Mouse (Mus musculus) hindbrain, embryonic 12.5 days (tissue): ENCODE results near the gene Zfp536. TPM values are rescaled to one million over a fixed set of nuclear protein-coding genes. Genes with fewer than 3 reads are reported as not detected.

Experiments used
- ATAC-seq: fragments of 200-750 bp; cut with Nextera tagmentation; 2 replicates; pipeline ENCODE4 v1.8.0; 2017; ENCODE audit warnings: moderate TSS enrichment; ENCODE audit not compliant: low FRiP score
- H3K27ac ChIP-seq: fragments of 300-500 bp; sonication (generic); 2 replicates; pipeline ENCODE4 v1.5.1; 2016; ENCODE audit warnings: mild to moderate bottlenecking
- H3K27me3 ChIP-seq: fragments of 300-500 bp; sonication (generic); 2 replicates; pipeline ENCODE4 v1.6.1; 2016; ENCODE audit warnings: mild to moderate bottlenecking
- H3K36me3 ChIP-seq: fragments of 300-500 bp; sonication (generic); 2 replicates; pipeline ENCODE4 v1.6.1; 2016; ENCODE audit warnings: mild to moderate bottlenecking
- H3K4me1 ChIP-seq: fragments of 300-500 bp; sonication (generic); 2 replicates; pipeline ENCODE4 v1.6.1; 2016
- H3K4me2 ChIP-seq: fragments of 300-500 bp; sonication (generic); replicated peaks from 2 replicates; pipeline ENCODE4 v1.6.1; 2016; ENCODE audit warnings: mild to moderate bottlenecking
- H3K4me3 ChIP-seq: fragments of 300-500 bp; sonication (generic); 2 replicates; pipeline ENCODE4 v1.5.1; 2016; ENCODE audit warnings: mild to moderate bottlenecking
- H3K9ac ChIP-seq: fragments of 300-500 bp; sonication (generic); 2 replicates; pipeline ENCODE4 v1.6.1; 2016; ENCODE audit warnings: mild to moderate bottlenecking, moderate library complexity
- H3K9me3 ChIP-seq: fragments of 300-500 bp; sonication (generic); replicated peaks from 2 replicates; pipeline ENCODE4 v1.6.1; 2016; ENCODE audit warnings: mild to moderate bottlenecking
- WGBS: fragments of 180-500 bp; shearing (Covaris S2); methylation state at CpG from one replicate; pipeline ENCODE4 v1.1.7; 2016; 5-methylcytosine and 5-hydroxymethylcytosine counted together
- polyA plus RNA-seq: library from polyadenylated mRNA; unstranded; fragments of >200 nt; fragmentation: Nextera tagmentation; extraction: Ambion mirVana; gene quantifications from 2 replicates; pipeline ENCODE4 v1.2.1, GENCODE M21; 2016

The Zfp536 gene
- polyA plus RNA-seq, 1 experiment from 2014 or later: 49.1 TPM

DNA sequence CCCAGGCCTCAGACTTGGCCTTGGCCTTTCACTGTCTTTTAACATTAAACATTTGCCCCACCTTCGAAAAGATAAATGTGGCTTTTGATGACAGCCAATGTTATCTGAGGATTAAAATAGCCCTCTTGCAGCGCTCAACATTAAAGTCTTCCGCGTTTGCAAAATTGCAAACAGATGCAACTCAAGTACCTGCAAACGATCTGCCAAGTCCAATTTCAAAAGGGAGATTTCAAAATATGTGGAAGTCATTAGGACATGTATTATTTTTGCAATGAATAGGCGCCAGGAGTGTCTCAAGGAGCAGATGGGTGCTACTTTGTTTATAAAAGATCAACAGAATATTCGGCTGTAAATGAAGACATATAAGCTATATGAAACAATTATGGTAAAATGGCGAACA is 30.1 kb downstream of the Zfp536 start:
- whole genome bisulfite sequencing: 77% methylated on average over 8 of the region's 8 CpGs
- H3K4me2 ChIP-seq: no peak overlapping the region
- no peaks in the 10 kb centered on the region for H3K9me3 ChIP-seq
- ATAC-seq: no peak
- no peak overlapping the region for H3K27ac ChIP-seq
- H3K27me3 ChIP-seq: no peaks in the 10 kb centered on the region; the same call in 1 of the 2 replicates
- no peak overlapping the region for H3K4me3 ChIP-seq
- peaks cover 38% of the 10 kb centered on the region for H3K4me1 ChIP-seq
- H3K36me3 ChIP-seq: peaks cover 4% of the 10 kb centered on the region; the same call in 1 of the 2 replicates
- no peak overlapping the region for H3K9ac ChIP-seq

DNA sequence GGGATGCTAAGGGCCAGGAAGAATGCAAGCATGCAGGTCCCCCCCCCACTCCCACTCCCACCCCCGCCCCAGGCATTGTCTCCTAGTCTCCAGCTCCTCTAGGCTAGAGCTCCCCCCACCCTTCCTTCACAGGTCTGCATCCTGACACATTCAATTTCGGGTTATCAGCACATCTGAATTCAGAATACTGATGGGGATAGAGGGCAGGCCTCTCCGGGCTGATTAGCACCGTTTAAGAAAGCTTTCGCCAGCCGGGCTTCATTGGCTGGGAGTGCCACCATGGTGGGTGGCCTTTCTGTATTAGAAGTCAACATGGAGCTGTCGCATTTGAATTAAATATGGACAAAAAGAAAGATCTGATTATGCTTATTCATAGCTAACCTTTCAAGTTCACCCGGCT is 36.2 kb downstream of the Zfp536 start:
- no peak overlapping the region for H3K27ac ChIP-seq
- ATAC-seq: no peak

DNA sequence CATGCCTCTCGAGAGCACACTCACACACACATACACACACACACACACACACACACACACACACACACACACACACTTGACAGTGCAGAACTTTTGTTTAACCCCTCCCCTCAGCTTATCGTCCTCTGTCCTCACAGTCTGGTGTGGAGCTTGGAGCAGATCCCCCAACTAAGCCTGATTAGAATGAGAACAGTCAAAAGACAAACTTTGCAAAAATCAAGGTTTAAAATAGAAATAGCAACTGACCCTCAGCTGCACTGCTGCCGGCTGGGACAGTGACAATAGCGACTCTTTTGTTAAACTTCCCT is 37.1 kb downstream of the Zfp536 start:
- WGBS: 18% methylated on average over 4 of the region's 4 CpGs

More for the DNA sequence above, 36.2 kb downstream of the Zfp536 start:
- Histone ChIP-seq H3K4me2 (no peak overlapping the region), H3K27me3 (no peaks in the 10 kb centered on the region; the same call in 1 of the 2 replicates), H3K36me3 (peaks cover 4% of the 10 kb centered on the region; the same call in 1 of the 2 replicates), H3K9ac (no peak overlapping the region), H3K9me3 (no peaks in the 10 kb centered on the region), H3K4me3 (no peak overlapping the region), H3K4me1 (peaks cover 58% of the 10 kb centered on the region)
- WGBS: 33% methylated on average over 8 of the region's 8 CpGs

DNA sequence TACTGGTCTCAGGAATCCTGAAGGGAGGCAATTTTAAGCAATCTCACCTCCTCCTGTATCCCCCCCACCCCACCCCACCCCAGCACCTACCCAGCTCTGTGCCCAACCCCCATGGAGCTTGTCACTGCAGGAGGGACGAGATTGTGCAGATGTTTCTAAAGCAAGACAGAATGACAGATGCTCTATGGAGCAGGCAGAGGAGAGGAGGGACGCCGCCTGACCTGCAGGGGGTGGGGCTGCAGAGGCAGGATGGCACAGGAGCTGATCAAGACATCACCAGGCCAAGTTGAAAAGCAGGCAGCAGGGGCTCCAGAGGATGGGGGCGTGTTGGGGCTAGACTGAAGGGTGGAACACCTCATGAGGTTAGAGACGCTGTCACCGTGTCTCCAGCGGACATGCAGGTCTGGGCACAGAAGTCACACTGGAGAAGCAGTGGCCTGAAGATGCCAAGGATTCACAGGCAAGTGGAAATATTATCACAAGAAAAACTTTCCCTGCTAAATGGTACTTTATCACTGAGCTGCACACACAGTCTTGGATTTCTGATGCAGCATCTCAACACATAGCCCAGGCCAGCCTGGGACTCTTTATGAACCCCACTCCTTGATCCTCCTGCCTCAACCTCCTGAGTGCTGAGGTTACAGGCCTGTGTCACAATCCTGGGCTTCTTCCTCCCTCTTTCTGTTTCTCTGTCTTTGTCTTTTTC is 37.6 kb downstream of the Zfp536 start:
- Histone ChIP-seq H3K27ac (peak overlapping the region; percentile 55; the same call in 1 of the 2 replicates), H3K4me2 (no peak overlapping the region), H3K36me3 (peaks cover 4% of the 10 kb centered on the region; the same call in 1 of the 2 replicates), H3K4me1 (peaks cover 54% of the 10 kb centered on the region), H3K27me3 (no peaks in the 10 kb centered on the region; the same call in 1 of the 2 replicates), H3K9me3 (no peaks in the 10 kb centered on the region), H3K9ac (0 out of 2 replicates have a peak overlapping the region, but pooled peaks have one; percentile 23), H3K4me3 (no peak overlapping the region)
- WGBS: 26% methylated on average over 7 of the region's 7 CpGs
- ATAC-seq: peak; percentile 41

More for the DNA sequence above, 37.1 kb downstream of the Zfp536 start:
- H3K4me1 ChIP-seq: peaks cover 54% of the 10 kb centered on the region
- H3K4me3 ChIP-seq: no peak overlapping the region
- H3K4me2 ChIP-seq: no peak overlapping the region
- H3K9ac ChIP-seq: 0 out of 2 replicates have a peak overlapping the region, but pooled peaks have one; percentile 23
- H3K9me3 ChIP-seq: no peaks in the 10 kb centered on the region
- H3K27me3 ChIP-seq: no peaks in the 10 kb centered on the region; the same call in 1 of the 2 replicates
- H3K27ac ChIP-seq: 0 out of 2 replicates have a peak overlapping the region, but pooled peaks have one; percentile 55
- peaks cover 4% of the 10 kb centered on the region; the same call in 1 of the 2 replicates for H3K36me3 ChIP-seq
- ATAC-seq: 0 out of 2 replicates have a peak, but pooled peaks have one; percentile 3

DNA sequence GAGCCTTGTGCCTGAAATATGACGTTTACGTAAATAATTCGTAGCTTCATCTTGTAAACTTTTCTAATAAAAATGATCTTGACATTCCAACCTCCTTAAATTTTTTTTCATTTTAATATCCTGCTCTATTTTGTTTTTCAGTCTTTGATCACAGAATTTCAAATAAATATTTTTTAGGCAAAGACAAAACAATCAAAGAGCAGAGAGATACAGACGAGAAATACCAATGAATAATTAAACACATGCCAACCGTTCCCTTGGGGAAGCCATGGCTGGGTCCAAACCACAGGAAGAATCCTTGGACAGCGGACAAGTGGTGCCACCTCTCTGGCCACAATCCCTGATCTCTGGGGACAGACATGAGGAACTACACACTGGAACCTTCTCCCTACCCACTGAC is 38.3 kb downstream of the Zfp536 start:
- Histone ChIP-seq H3K9ac (no peak overlapping the region), H3K9me3 (no peaks in the 10 kb centered on the region), H3K4me1 (peaks cover 53% of the 10 kb centered on the region), H3K36me3 (no peaks in the 10 kb centered on the region), H3K27me3 (no peaks in the 10 kb centered on the region; the same call in 1 of the 2 replicates), H3K4me2 (no peak overlapping the region), H3K4me3 (no peak overlapping the region), H3K27ac (peak overlapping the region; percentile 55)
- ATAC-seq: no peak
- WGBS: 64% methylated on average over 6 of the region's 6 CpGs

DNA sequence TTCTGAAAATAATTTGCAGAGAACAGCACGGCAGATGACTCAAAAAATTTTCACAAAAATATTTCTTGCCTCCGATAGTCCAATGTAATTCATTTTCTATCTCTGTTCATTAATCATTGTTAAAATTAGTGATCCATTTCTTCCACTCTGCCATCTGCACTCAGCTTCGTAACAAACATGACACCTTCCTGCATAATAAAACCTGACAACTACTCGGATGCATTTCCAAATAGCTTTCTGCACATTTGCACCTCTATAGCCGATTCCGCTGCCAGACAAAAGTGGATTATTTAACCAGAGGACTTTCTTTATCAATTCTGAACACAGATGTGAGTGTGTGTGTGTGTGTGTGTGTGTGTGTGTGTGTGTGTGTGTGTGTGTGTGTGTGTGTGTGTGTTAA is 38.9 kb downstream of the Zfp536 start:
- Histone ChIP-seq H3K9ac (no peak overlapping the region), H3K9me3 (no peaks in the 10 kb centered on the region), H3K4me3 (no peak overlapping the region), H3K27ac (peak overlapping the region; percentile 44), H3K4me2 (no peak overlapping the region), H3K27me3 (no peaks in the 10 kb centered on the region; the same call in 1 of the 2 replicates), H3K36me3 (no peaks in the 10 kb centered on the region), H3K4me1 (peaks cover 53% of the 10 kb centered on the region)
- no peak for ATAC-seq
- WGBS: 46% methylated on average over 6 of the region's 6 CpGs

DNA sequence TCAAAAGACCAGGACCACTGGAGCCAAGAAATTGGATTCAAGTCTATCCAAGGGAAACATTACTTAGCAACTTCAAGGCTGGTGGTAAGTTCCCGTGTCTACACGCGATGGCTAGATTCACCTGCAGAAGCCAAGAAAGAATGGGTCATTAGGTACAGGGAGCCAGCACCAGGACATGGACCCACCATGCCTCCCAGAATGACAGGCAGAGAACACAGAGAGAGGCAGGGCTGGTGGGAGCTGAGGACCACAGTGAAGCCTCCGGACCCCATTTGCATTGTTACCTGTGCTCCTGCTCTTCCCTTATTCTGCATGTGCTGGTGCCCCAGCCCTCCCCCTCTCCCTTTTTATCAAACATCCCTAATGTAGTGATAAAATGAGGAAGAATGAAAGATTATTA is 39.4 kb downstream of the Zfp536 start:
- no peaks in the 10 kb centered on the region for H3K36me3 ChIP-seq
- no peak overlapping the region for H3K9ac ChIP-seq
- H3K9me3 ChIP-seq: no peaks in the 10 kb centered on the region
- 95% methylated on average over 4 of the region's 4 CpGs for WGBS
- no peaks in the 10 kb centered on the region for H3K27me3 ChIP-seq
- no peak overlapping the region for H3K4me3 ChIP-seq
- no peak for ATAC-seq
- no peak overlapping the region for H3K4me2 ChIP-seq
- H3K27ac ChIP-seq: 0 out of 2 replicates have a peak overlapping the region, but pooled peaks have one; percentile 1
- H3K4me1 ChIP-seq: peaks cover 51% of the 10 kb centered on the region

DNA sequence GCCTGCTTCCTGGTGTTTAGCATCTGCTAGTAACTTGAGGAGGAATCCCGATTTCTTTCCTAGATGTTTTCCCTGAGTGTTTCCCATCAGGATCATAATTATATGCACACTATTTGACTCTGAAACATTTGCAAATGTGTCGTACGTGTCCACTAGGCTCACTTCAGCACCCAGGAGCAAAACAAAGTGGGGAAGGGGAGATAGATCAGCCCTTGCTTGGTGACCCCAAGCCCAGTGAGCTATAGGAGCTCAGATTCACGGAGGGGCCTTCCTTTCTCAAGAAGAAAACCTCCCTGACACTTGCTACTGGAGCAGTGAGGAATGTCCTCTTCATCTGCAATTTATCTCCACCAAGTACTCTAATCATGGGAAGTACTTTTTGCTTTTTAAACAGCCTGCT is 40.7 kb downstream of the Zfp536 start:
- H3K4me3 ChIP-seq: no peak overlapping the region
- no peak overlapping the region for H3K9ac ChIP-seq
- ATAC-seq: no peak
- no peaks in the 10 kb centered on the region for H3K9me3 ChIP-seq
- no peaks in the 10 kb centered on the region for H3K36me3 ChIP-seq
- no peak overlapping the region for H3K4me2 ChIP-seq
- no peaks in the 10 kb centered on the region for H3K27me3 ChIP-seq
- no peak overlapping the region for H3K27ac ChIP-seq
- WGBS: 71% methylated on average over 4 of the region's 4 CpGs
- peaks cover 42% of the 10 kb centered on the region for H3K4me1 ChIP-seq

DNA sequence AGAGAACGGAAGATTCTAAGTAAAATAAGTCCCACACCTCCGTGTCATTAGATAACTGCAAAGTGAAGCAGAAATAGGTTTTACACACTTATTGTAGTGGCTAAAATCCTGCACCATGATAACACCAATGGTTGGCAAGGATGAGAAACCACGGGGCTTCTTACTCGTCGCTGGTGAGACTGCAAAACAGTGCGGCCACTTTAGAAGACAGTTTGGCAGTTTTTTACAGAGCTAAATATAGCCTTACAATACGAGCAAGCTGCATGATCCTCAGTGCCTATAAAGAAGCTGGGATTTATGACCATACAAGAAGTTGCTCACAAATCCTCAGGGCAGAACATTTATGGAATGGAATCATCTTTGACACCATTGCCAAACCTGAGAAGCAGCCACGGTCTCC is 45.7 kb downstream of the Zfp536 start:
- Histone ChIP-seq H3K9ac (no peak overlapping the region), H3K4me3 (no peak overlapping the region), H3K36me3 (no peaks in the 10 kb centered on the region), H3K27ac (no peak overlapping the region), H3K4me2 (no peak overlapping the region), H3K27me3 (no peaks in the 10 kb centered on the region), H3K9me3 (no peaks in the 10 kb centered on the region), H3K4me1 (peaks cover 30% of the 10 kb centered on the region)
- 86% methylated on average over 8 of the region's 8 CpGs for WGBS
- ATAC-seq: no peak

DNA sequence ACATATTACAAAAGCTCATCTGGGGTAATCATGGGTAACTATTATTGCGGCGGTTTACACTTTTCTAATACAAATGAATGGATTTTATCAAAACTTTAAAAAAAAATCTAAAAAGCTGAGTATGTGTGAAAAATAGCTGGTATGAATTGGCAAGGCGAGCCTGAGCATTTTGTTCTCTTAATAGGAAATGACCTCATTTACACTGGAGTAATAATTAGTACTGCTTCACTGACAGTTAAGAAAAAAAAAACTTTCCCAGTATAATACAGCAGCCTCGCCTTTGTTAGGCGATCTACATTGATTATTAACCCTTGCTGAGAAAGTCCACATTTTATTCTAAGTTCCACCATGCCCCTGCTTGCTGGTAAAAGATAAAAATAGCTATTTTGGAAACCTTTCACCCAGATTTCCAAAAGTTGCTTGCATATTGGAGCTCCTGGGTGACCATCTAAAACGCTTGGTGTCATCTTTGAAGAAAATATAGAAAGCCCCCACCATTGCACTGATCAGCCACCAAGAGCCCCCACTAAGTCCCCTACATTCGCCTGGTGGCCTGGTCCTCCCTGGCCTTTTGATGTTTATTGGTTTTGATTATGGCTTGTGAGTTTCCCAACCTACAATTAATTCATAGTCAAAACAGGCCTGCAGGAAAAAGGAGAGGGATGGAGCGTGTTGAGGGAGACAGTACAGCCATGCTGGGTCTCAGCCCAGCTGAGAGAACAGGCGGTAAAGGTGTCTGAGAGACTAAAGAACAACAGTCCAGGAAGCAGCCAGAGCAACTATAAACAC is 49.2 kb downstream of the Zfp536 start:
- Histone ChIP-seq H3K4me2 (no peak overlapping the region), H3K36me3 (no peaks in the 10 kb centered on the region), H3K4me3 (no peak overlapping the region), H3K4me1 (peaks cover 37% of the 10 kb centered on the region), H3K9me3 (no peaks in the 10 kb centered on the region), H3K9ac (no peak overlapping the region), H3K27me3 (no peaks in the 10 kb centered on the region), H3K27ac (no peak overlapping the region; the same call in 1 of the 2 replicates)
- ATAC-seq: no peak
- WGBS: 54% methylated on average over 9 of the region's 9 CpGs

DNA sequence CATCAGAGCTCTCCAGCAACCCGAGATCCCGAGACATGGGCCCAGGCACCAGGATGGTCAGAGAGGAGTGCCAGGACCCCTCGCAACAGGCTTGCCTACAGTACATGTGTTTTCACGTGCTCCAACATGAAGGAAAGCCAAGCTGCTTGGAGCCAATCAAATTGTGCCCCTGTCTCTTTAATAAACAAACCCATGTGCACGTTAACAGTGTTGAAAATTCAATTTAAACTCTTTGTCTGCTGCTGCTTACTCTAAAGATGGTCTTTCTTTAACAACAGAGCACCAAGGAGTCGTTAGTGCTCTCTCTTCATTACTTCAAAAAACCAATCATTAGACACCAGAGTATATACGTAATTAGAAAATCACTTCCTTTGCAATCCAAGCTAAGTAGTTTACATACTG is 50.2 kb downstream of the Zfp536 start:
- H3K4me3 ChIP-seq: no peak overlapping the region
- no peaks in the 10 kb centered on the region for H3K9me3 ChIP-seq
- no peak overlapping the region for H3K27ac ChIP-seq
- no peaks in the 10 kb centered on the region for H3K27me3 ChIP-seq
- WGBS: 63% methylated on average over 7 of the region's 7 CpGs
- 0 out of 2 replicates have a peak, but pooled peaks have one; percentile 41 for ATAC-seq
- no peaks in the 10 kb centered on the region for H3K36me3 ChIP-seq
- H3K9ac ChIP-seq: no peak overlapping the region
- peaks cover 47% of the 10 kb centered on the region for H3K4me1 ChIP-seq
- no peak overlapping the region for H3K4me2 ChIP-seq

DNA sequence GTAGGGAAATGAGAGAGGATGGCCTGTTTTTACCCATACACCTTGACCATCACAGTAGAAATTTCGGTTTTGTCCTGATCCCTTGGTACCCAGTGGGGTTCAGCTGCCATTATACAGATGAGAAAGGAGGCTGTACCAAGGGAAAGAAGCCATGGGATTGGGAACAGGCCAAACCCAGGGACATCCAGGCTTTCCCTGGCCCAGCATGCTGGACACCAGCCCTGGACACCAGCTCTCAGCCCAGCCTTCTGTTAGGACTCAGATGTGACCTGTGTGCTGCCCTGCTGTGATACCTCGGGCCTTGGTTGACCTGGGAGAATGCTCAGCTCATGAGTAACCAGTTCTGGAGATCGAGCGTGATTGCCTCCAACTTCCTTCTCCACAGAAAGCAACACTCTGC is 51.8 kb downstream of the Zfp536 start:
- WGBS: 87% methylated on average over 4 of the region's 4 CpGs

More for the DNA sequence above, 51.8 kb downstream of the Zfp536 start:
- H3K4me1 ChIP-seq: peaks cover 56% of the 10 kb centered on the region
- no peak overlapping the region for H3K9ac ChIP-seq
- H3K4me2 ChIP-seq: no peak overlapping the region
- no peak for ATAC-seq
- H3K27me3 ChIP-seq: no peaks in the 10 kb centered on the region
- H3K27ac ChIP-seq: no peak overlapping the region
- no peaks in the 10 kb centered on the region for H3K36me3 ChIP-seq
- no peak overlapping the region for H3K4me3 ChIP-seq
- no peaks in the 10 kb centered on the region for H3K9me3 ChIP-seq
